Mouse (Mus musculus) embryonic facial prominence, embryonic 13.5 days (tissue): ENCODE data around the gene Grk1. TPM values are rescaled to one million over a fixed set of nuclear protein-coding genes. Genes with fewer than 3 reads are reported as not detected.

Source experiments
- ATAC-seq: fragments of 200-750 bp; cut with Nextera tagmentation; 2 replicates; pipeline ENCODE4 v1.8.0; 2017; ENCODE audit warnings: low read depth; ENCODE audit not compliant: insufficient number of reproducible peaks, insufficient read depth, low FRiP score, low TSS enrichment
- H3K27ac ChIP-seq: fragments of 300-500 bp; sonication (generic); 2 replicates; pipeline ENCODE4 v1.5.1; 2015; ENCODE audit warnings: moderate library complexity, mild to moderate bottlenecking, inconsistent platforms
- H3K27me3 ChIP-seq: fragments of 300-500 bp; sonication (generic); 2 replicates; pipeline ENCODE4 v1.6.1; 2015; ENCODE audit warnings: mild to moderate bottlenecking, inconsistent platforms
- H3K36me3 ChIP-seq: fragments of 300-500 bp; sonication (generic); 2 replicates; pipeline ENCODE4 v1.6.1; 2015; ENCODE audit warnings: mild to moderate bottlenecking, inconsistent platforms
- H3K4me1 ChIP-seq: fragments of 300-500 bp; sonication (generic); 2 replicates; pipeline ENCODE4 v1.6.1; 2015; ENCODE audit warnings: inconsistent platforms
- H3K4me2 ChIP-seq: fragments of 300-500 bp; sonication (generic); 2 replicates; pipeline ENCODE4 v1.6.1; 2015; ENCODE audit warnings: moderate library complexity, mild to moderate bottlenecking, inconsistent platforms
- H3K4me3 ChIP-seq: fragments of 300-500 bp; sonication (generic); 2 replicates; pipeline ENCODE4 v1.5.1; 2015; ENCODE audit warnings: mild to moderate bottlenecking, inconsistent platforms
- H3K9ac ChIP-seq: fragments of 300-500 bp; sonication (generic); 2 replicates; pipeline ENCODE4 v1.6.1; 2015; ENCODE audit warnings: mild to moderate bottlenecking, inconsistent platforms
- H3K9me3 ChIP-seq: fragments of 300-500 bp; sonication (generic); 2 replicates; pipeline ENCODE4 v1.6.1; 2016; ENCODE audit warnings: inconsistent platforms
- WGBS: fragments of 180-500 bp; shearing (Covaris S2); methylation state at CpG from one replicate; pipeline ENCODE4 v1.1.7; 2015; ENCODE audit warnings: mixed read lengths; 5-methylcytosine and 5-hydroxymethylcytosine counted together
- polyA plus RNA-seq: library from polyadenylated mRNA; unstranded; fragments of >200 nt; fragmentation: Nextera tagmentation; extraction: Ambion mirVana; gene quantifications from 2 replicates; pipeline ENCODE4 v1.2.1, GENCODE M21; 2015

Grk1 gene
- polyA plus RNA-seq, 1 experiment from 2014 or later = 0.03 TPM

- Histone ChIP-seq H3K27me3 (no peaks in the 10 kb centered on the region), H3K9ac (no peak overlapping the region), H3K4me3 (no peak overlapping the region), H3K9me3 (no peaks in the 10 kb centered on the region), H3K27ac (no peak overlapping the region), H3K4me2 (no peak overlapping the region), H3K4me1 (no peaks in the 10 kb centered on the region), H3K36me3 (no peaks in the 10 kb centered on the region)
- no peak for ATAC-seq
- WGBS = 87% methylated on average over 4 of the region's 4 CpGs
These were observed 54.5 kb downstream of the Grk1 start for GRCm38 (mm10) chr8:13459431-13459830.

DNA sequence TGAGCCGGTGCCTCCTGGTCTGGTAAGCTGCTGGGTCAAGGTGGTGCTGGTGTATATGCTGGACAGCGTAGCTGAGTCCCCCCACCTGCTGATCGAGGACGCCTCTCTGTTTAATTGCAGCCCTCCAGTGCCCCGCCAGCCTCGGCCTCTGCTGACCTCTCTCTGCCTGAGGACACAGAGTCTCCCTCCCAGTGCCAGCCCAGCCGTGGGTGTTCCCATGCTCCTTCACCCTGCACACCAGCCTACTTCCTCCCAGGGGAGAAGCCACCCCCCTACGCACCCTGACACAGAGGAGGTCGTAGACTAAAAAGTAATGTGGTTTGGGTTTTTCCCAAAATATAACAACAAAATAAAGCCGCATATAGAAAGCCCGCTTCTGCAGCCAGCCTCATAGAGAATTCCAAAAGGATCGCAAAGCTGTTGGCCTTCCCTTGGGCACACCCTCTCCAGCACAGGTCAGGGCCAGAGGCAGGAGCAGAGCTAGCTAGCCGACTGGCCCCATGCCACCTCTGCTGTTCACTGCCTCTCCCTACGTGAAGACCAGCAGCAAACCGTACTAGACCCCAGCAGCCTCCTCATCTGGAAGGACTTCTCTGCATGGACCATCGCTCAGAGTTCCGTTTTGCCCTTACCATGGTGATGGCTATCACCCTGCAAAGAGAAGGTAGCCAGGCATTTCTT, 56.3 kb downstream of the Grk1 start:
- H3K9ac ChIP-seq = no peak overlapping the region
- H3K27ac ChIP-seq = no peak overlapping the region
- H3K4me1 ChIP-seq = no peaks in the 10 kb centered on the region; the same call in 1 of the 2 replicates
- no peak overlapping the region for H3K4me2 ChIP-seq
- H3K27me3 ChIP-seq = no peaks in the 10 kb centered on the region
- H3K36me3 ChIP-seq = no peaks in the 10 kb centered on the region
- no peak for ATAC-seq
- H3K9me3 ChIP-seq = no peaks in the 10 kb centered on the region
- 70% methylated on average over 17 of the region's 17 CpGs for WGBS
- no peak overlapping the region for H3K4me3 ChIP-seq

- Histone ChIP-seq H3K4me3 (no peak overlapping the region), H3K27me3 (no peaks in the 10 kb centered on the region), H3K9ac (no peak overlapping the region), H3K9me3 (no peaks in the 10 kb centered on the region), H3K4me2 (no peak overlapping the region), H3K4me1 (no peaks in the 10 kb centered on the region; the same call in 1 of the 2 replicates), H3K36me3 (no peaks in the 10 kb centered on the region), H3K27ac (no peak overlapping the region)
- ATAC-seq = no peak
- WGBS = 39% methylated on average over 4 of the region's 4 CpGs
These were observed 57.0 kb downstream of the Grk1 start for GRCm38 (mm10) chr8:13461843-13462242.

GRCm38 (mm10) chr8:13462392-13462791, 57.5 kb downstream of the Grk1 start:
- H3K27ac ChIP-seq = no peak overlapping the region
- no peak for ATAC-seq
- H3K27me3 ChIP-seq = no peaks in the 10 kb centered on the region
- no peaks in the 10 kb centered on the region for H3K36me3 ChIP-seq
- no peak overlapping the region for H3K9ac ChIP-seq
- WGBS = 75% methylated on average over 10 of the region's 10 CpGs
- H3K9me3 ChIP-seq = no peaks in the 10 kb centered on the region
- H3K4me3 ChIP-seq = no peak overlapping the region
- H3K4me2 ChIP-seq = no peak overlapping the region
- H3K4me1 ChIP-seq = no peaks in the 10 kb centered on the region; the same call in 1 of the 2 replicates

- Histone ChIP-seq H3K36me3 (no peaks in the 10 kb centered on the region), H3K27ac (no peak overlapping the region), H3K4me1 (no peaks in the 10 kb centered on the region; the same call in 1 of the 2 replicates), H3K4me3 (no peak overlapping the region), H3K4me2 (no peak overlapping the region), H3K9me3 (no peaks in the 10 kb centered on the region), H3K27me3 (no peaks in the 10 kb centered on the region), H3K9ac (0 out of 2 replicates have a peak overlapping the region, but pooled peaks have one; percentile 36)
- 46% methylated on average over 7 of the region's 7 CpGs for WGBS
- no peak for ATAC-seq
These were observed 60.4 kb downstream of the Grk1 start for GRCm38 (mm10) chr8:13465324-13465723.

DNA sequence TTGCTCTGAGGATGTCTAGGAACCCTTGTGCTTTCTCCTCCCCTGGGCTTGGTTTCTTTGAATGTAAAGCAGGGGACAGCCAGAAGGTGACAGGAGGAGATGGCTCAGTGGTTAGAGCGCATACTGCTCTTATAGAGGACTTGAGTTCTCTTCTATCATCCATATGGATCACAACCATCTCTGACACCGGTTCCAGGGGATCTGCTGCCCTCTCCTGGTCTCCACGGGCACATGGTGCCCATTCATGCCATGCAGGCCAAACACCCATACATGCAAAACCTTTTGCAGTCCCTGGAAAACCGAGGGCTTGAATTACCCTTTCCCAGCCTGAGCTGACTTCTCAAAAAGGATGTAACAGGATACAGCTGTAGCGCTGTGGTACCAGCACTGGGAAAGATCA, 62.1 kb downstream of the Grk1 start:
- no peak overlapping the region for H3K4me2 ChIP-seq
- H3K27me3 ChIP-seq = no peaks in the 10 kb centered on the region
- no peaks in the 10 kb centered on the region for H3K9me3 ChIP-seq
- peaks cover under 1% of the 10 kb centered on the region for H3K4me1 ChIP-seq
- H3K9ac ChIP-seq = no peak overlapping the region
- no peak overlapping the region for H3K27ac ChIP-seq
- H3K4me3 ChIP-seq = no peak overlapping the region
- no peak for ATAC-seq
- WGBS = 50% methylated on average over 5 of the region's 5 CpGs
- no peaks in the 10 kb centered on the region for H3K36me3 ChIP-seq

DNA sequence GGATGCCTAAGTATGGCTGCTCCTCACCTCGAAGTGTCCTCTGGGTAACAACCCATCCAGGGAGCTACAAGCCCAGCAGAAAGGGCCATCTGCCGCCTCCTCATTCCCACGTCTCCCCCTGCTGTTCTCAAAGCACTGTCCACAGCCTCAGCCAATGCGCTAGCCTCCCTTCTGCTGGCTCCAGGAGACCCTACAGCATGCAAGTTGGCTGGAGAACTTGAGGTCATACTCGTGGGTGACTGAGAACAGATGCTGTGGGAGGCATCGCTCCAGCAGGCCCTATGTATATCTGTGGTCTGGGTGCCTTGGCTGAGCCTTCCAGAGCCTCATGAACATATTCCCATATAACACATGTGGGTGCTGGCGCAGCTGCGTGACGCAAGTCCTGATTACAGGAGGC, 63.9 kb downstream of the Grk1 start:
- Histone ChIP-seq H3K9me3 (no peaks in the 10 kb centered on the region), H3K36me3 (no peaks in the 10 kb centered on the region), H3K9ac (no peak overlapping the region), H3K4me2 (no peak overlapping the region), H3K27ac (no peak overlapping the region), H3K4me1 (peaks cover 6% of the 10 kb centered on the region), H3K4me3 (no peak overlapping the region), H3K27me3 (no peaks in the 10 kb centered on the region)
- no peak for ATAC-seq
- 82% methylated on average over 9 of the region's 9 CpGs for WGBS

GRCm38 (mm10) chr8:13471484-13471883, 66.6 kb downstream of the Grk1 start:
- no peak overlapping the region for H3K4me3 ChIP-seq
- H3K4me2 ChIP-seq = no peak overlapping the region
- peaks cover 6% of the 10 kb centered on the region for H3K4me1 ChIP-seq
- no peak for ATAC-seq
- H3K9me3 ChIP-seq = no peaks in the 10 kb centered on the region
- no peaks in the 10 kb centered on the region for H3K27me3 ChIP-seq
- no peak overlapping the region for H3K27ac ChIP-seq
- no peaks in the 10 kb centered on the region for H3K36me3 ChIP-seq
- 87% methylated on average over 11 of the region's 11 CpGs for whole genome bisulfite sequencing
- H3K9ac ChIP-seq = no peak overlapping the region

Other genes starting within 250 kb of the Grk1 start
- 259 and 270 TPM in 2 replicates for gene Lamp1, start 245.9 kb upstream of the Grk1 start, polyA plus RNA-seq
- 14.3 and 17.3 TPM in 2 replicates for gene Grtp1, start 204.5 kb upstream of the Grk1 start, polyA plus RNA-seq
- 1.9 TPM in 1 of 2 replicates, not detected in the other for gene Adprhl1, start 150.9 kb upstream of the Grk1 start, polyA plus RNA-seq
- gene Dcun1d2, start 117.0 kb upstream of the Grk1 start, polyA plus RNA-seq = 33.2 and 33.4 TPM in 2 replicates
- gene Tmco3, start 116.9 kb upstream of the Grk1 start, polyA plus RNA-seq = 53.1 and 62.3 TPM in 2 replicates
- 164 and 166 TPM in 2 replicates for gene Tfdp1, start 66.3 kb upstream of the Grk1 start, polyA plus RNA-seq
- gene Atp4b, start 8.3 kb upstream of the Grk1 start, polyA plus RNA-seq = not detected in 2 replicates
- gene Tmem255b, start 30.1 kb downstream of the Grk1 start, polyA plus RNA-seq = 0.38 TPM in 1 of 2 replicates, not detected in the other
- gene Gas6, start 89.4 kb downstream of the Grk1 start, polyA plus RNA-seq = 15.4 and 17.5 TPM in 2 replicates
- gene 1700029H14Rik, start 157.4 kb downstream of the Grk1 start, polyA plus RNA-seq = not detected in 2 replicates